Mouse (Mus musculus): Measurements from ENCODE around the gene Ints14. TPM values are rescaled to one million over a fixed set of nuclear protein-coding genes. Genes with fewer than 3 reads are reported as not detected.

Ints14 gene
- polyA plus RNA-seq, 1 experiment: 9.6 TPM

DNA sequence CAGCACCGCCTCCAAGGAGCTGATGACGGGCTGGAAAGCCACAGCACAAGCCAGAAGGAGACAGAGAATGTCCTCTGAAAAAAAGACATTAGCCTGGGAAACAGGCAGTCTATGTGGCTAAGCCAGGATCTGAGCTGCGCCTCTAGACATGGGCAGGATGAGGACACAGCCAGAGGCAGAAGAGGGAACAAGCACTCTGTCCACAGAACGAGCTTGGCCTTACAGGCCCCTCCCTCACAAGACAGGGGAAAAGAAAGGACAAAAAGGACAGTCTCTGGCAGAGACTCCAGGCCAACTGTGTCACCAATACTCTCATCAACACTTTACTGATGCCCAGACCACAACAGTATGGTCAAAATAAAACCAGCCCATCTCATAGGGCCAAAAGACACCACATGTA lies 40.8 kb downstream of the Ints14 start:
- no peaks in the 10 kb centered on the region for H3K27me3 ChIP-seq (ENCODE audit: control insufficient read depth, insufficient read depth, low read length)
- no peak overlapping the region for H3K4me3 ChIP-seq (ENCODE audit: extremely low read depth, insufficient read depth, insufficient read length)
- no peak for DNase-seq (ENCODE audit: low read depth in 1 of 2, low spot score in 2 of 2)
- TF ChIP-seq POLR2A (IDR thresholded peaks at IDR 0.05; ENCODE audit: low read depth, low read length) (no peak), CTCF (IDR thresholded peaks at IDR 0.05; ENCODE audit: extremely low read depth, insufficient read depth, insufficient read length, insufficient replicate concordance) (no peak)
- H3K27ac ChIP-seq (ENCODE audit: insufficient read depth, low read length): no peak overlapping the region
- H3K36me3 ChIP-seq (ENCODE audit: control insufficient read depth, insufficient read depth, low read length): peaks cover 24% of the 10 kb centered on the region
- 75% methylated on average over 4 of the region's 4 CpGs for WGBS
- H3K4me1 ChIP-seq (ENCODE audit: control insufficient read depth, insufficient read depth, insufficient read length): no peaks in the 10 kb centered on the region

GRCm38 (mm10) chr9:65005737-65006136 lies 45.0 kb downstream of the Ints14 start:
- H3K4me1 ChIP-seq (ENCODE audit: control insufficient read depth, insufficient read depth, insufficient read length): peaks cover 4% of the 10 kb centered on the region; the same call in 1 of the 2 replicates
- no peaks in the 10 kb centered on the region for H3K27me3 ChIP-seq (ENCODE audit: control insufficient read depth, insufficient read depth, low read length)
- TF ChIP-seq POLR2A (IDR thresholded peaks at IDR 0.05; ENCODE audit: low read depth, low read length) (no peak), CTCF (IDR thresholded peaks at IDR 0.05; ENCODE audit: extremely low read depth, insufficient read depth, insufficient read length, insufficient replicate concordance) (no peak)
- no peak for DNase-seq (ENCODE audit: low read depth in 1 of 2, low spot score in 2 of 2)
- no peak overlapping the region for H3K4me3 ChIP-seq (ENCODE audit: extremely low read depth, insufficient read depth, insufficient read length)
- H3K27ac ChIP-seq (ENCODE audit: insufficient read depth, low read length): no peak overlapping the region
- 93% methylated on average over 8 of the region's 8 CpGs for WGBS
- H3K36me3 ChIP-seq (ENCODE audit: control insufficient read depth, insufficient read depth, low read length): peaks cover 16% of the 10 kb centered on the region

- WGBS: 44% methylated on average over 8 of the region's 8 CpGs
- H3K4me1 ChIP-seq (ENCODE audit: control insufficient read depth, insufficient read depth, insufficient read length): peaks cover 5% of the 10 kb centered on the region; the same call in 1 of the 2 replicates
- H3K4me3 ChIP-seq (ENCODE audit: extremely low read depth, insufficient read depth, insufficient read length): no peak overlapping the region
- peaks cover 7% of the 10 kb centered on the region for H3K36me3 ChIP-seq (ENCODE audit: control insufficient read depth, insufficient read depth, low read length)
- TF ChIP-seq POLR2A (IDR thresholded peaks at IDR 0.05; ENCODE audit: low read depth, low read length) (no peak), CTCF (IDR thresholded peaks at IDR 0.05; ENCODE audit: extremely low read depth, insufficient read depth, insufficient read length, insufficient replicate concordance) (no peak)
- DNase-seq (ENCODE audit: low read depth in 1 of 2, low spot score in 2 of 2): peak; percentile 18 to 59
- no peak overlapping the region for H3K27ac ChIP-seq (ENCODE audit: insufficient read depth, low read length)
- H3K27me3 ChIP-seq (ENCODE audit: control insufficient read depth, insufficient read depth, low read length): no peaks in the 10 kb centered on the region
These were observed 49.9 kb downstream of the Ints14 start for GRCm38 (mm10) chr9:65010632-65011031.

- Histone ChIP-seq H3K36me3 (ENCODE audit: control insufficient read depth, insufficient read depth, low read length) (peaks cover 3% of the 10 kb centered on the region; the same call in 1 of the 2 replicates), H3K4me1 (ENCODE audit: control insufficient read depth, insufficient read depth, insufficient read length) (peaks cover 5% of the 10 kb centered on the region; the same call in 1 of the 2 replicates), H3K4me3 (ENCODE audit: extremely low read depth, insufficient read depth, insufficient read length) (no peak overlapping the region), H3K27me3 (ENCODE audit: control insufficient read depth, insufficient read depth, low read length) (no peaks in the 10 kb centered on the region), H3K27ac (ENCODE audit: insufficient read depth, low read length) (no peak overlapping the region)
- WGBS: 75% methylated on average over 6 of the region's 6 CpGs
- no peak for DNase-seq (ENCODE audit: low read depth in 1 of 2, low spot score in 2 of 2)
- 0 out of 2 replicates have a peak, but pooled peaks have one; percentile 27 for TF ChIP-seq CTCF (IDR thresholded peaks at IDR 0.05; ENCODE audit: extremely low read depth, insufficient read depth, insufficient read length, insufficient replicate concordance)
- no peak for TF ChIP-seq POLR2A (IDR thresholded peaks at IDR 0.05; ENCODE audit: low read depth, low read length)
These were observed 50.6 kb downstream of the Ints14 start for GRCm38 (mm10) chr9:65011304-65011703.

DNA sequence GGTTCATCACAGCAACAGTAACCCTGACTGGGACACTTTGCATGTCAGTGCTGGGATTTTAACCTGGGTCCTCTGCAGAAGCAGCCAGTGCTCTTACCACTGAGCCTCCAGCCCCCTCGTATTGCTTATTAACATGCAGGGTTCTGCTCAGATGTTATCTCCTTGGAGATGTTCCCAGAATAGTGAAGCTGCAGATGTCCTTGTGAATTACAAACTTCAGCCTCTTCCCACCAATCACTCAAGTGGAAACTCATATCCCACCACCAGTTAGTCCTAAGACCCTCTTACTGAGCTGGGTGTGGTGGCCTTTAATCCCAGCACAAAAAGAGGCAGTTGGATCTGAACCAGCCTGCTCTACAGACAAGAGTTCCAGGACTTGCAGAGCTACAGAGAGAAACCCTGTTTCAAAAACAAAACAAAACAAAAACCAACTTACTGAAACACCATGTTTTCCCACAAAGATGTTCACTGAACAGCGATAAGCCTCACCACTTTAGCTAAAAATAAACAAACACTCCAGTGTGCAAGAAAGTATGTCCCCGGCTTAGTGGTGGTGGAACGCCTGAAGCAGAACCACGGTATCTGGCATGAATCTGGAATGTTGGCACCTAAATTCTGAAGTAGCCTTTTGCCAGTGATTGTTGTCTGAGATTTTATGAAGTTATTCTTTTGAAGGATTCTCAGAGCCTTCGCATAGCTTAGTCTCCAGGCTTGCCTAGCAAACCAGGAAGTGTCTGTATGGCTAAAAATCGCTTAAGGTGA lies 54.9 kb downstream of the Ints14 start:
- no peaks in the 10 kb centered on the region for H3K36me3 ChIP-seq (ENCODE audit: control insufficient read depth, insufficient read depth, low read length)
- WGBS: 76% methylated on average over 7 of the region's 7 CpGs
- no peaks in the 10 kb centered on the region for H3K27me3 ChIP-seq (ENCODE audit: control insufficient read depth, insufficient read depth, low read length)
- no peak overlapping the region for H3K27ac ChIP-seq (ENCODE audit: insufficient read depth, low read length)
- peaks cover 2% of the 10 kb centered on the region; the same call in 1 of the 2 replicates for H3K4me1 ChIP-seq (ENCODE audit: control insufficient read depth, insufficient read depth, insufficient read length)
- TF ChIP-seq CTCF (IDR thresholded peaks at IDR 0.05; ENCODE audit: extremely low read depth, insufficient read depth, insufficient read length, insufficient replicate concordance) (no peak), POLR2A (IDR thresholded peaks at IDR 0.05; ENCODE audit: low read depth, low read length) (no peak)
- H3K4me3 ChIP-seq (ENCODE audit: extremely low read depth, insufficient read depth, insufficient read length): no peak overlapping the region
- no peak for DNase-seq (ENCODE audit: low read depth in 1 of 2, low spot score in 2 of 2)

DNA sequence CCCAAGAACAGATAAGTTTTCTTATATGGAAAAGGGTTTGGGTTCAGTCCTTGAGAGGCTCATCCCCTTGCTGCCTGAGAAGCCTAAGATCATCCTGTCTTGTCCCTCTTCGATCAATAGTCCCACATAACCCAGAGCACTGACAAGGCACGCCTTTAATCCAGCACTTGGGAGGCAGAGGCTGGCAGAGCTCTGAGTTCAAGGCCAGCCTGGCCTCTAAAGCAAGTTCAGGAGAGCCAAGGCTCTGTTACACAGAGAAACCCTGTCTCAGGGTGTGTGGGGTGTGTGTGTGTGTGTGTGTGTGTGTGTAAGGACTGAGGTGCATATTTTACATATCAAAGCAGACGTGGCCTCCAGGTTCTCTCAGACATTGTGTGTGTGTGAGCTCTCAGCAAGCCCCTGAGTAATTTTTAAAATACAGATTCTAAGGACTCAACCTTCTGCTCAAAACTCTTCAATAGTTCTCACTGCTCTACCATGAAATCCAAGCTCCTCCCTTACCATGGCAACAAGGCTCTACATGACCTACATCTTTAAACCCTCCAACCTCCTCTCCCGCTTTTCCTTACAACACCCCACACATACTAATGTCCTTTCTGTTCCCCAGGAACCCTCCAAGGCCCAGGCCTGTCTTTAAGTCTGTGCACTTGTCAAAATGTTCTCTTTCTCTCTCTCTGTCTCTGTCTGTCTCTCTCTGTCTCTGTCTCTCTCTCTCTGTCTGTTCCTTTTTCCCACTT lies 55.7 kb downstream of the Ints14 start:
- no peak for DNase-seq (ENCODE audit: low read depth in 1 of 2, low spot score in 2 of 2)
- no peaks in the 10 kb centered on the region for H3K4me1 ChIP-seq (ENCODE audit: control insufficient read depth, insufficient read depth, insufficient read length)
- no peak for TF ChIP-seq CTCF (IDR thresholded peaks at IDR 0.05; ENCODE audit: extremely low read depth, insufficient read depth, insufficient read length, insufficient replicate concordance)
- no peak for TF ChIP-seq POLR2A (IDR thresholded peaks at IDR 0.05; ENCODE audit: low read depth, low read length)
- no peak overlapping the region for H3K4me3 ChIP-seq (ENCODE audit: extremely low read depth, insufficient read depth, insufficient read length)
- 85% methylated on average over 4 of the region's 4 CpGs for WGBS
- no peaks in the 10 kb centered on the region for H3K27me3 ChIP-seq (ENCODE audit: control insufficient read depth, insufficient read depth, low read length)
- no peak overlapping the region for H3K27ac ChIP-seq (ENCODE audit: insufficient read depth, low read length)
- H3K36me3 ChIP-seq (ENCODE audit: control insufficient read depth, insufficient read depth, low read length): no peaks in the 10 kb centered on the region

All from spleen, adult 2 months (tissue).